In the genomic region with DNA sequence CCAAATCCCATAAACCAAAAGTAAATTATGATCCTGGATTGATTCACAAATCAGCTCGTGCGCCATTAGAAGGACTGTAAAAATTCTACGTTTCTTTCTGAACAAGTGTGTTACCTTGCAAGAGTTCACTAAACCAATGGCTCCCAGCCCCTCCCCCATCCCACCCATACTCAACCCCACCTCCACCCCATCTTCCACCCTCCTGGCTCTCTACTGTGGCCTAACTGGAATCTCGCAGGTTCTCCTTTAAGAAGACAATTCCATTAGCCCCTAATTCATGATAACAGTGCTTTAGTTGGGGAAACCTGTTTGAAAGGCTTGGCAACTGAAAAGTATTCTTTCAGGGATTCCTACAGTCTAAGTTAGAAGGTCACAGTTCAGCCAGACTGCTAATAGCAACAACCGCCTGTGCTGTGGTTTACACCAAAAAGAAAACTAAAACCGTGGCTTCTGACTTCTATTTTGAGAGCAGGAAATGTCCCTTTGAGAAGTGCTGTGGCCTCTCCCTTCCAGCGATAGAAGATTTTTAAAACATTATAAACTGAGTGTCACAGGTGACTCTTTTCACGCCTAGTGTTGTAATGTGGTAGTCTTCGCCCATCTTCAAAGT, we compare ENCODE assay signal across 8 mouse cellular contexts. TPM values are rescaled to one million over a fixed set of nuclear protein-coding genes. Genes with fewer than 3 reads are reported as not detected.
DNase-seq lines count a peak whose midpoint lies in the region; ATAC-seq and TF ChIP-seq lines count a peak whose summit lies in the region.

No protein-coding gene starts in this region.

- no peaks in the 10 kb centered on the region for H3K36me3 ChIP-seq in intestine, postnatal 0 days (ENCODE audit: control insufficient read depth, insufficient read depth)

- TF ChIP-seq CTCF in intestine, postnatal 0 days (IDR thresholded peaks at IDR 0.05; ENCODE audit: low read depth) = no peak
- no peak for TF ChIP-seq CTCF in cerebellum, adult 2 months (IDR thresholded peaks at IDR 0.05; ENCODE audit: borderline replicate concordance, insufficient read depth, low read depth, low read length)

- peak overlapping the region; percentile 94; the same call in 1 of the 2 replicates for H3K4me2 ChIP-seq in intestine, postnatal 0 days (replicated peaks; ENCODE audit: low read depth)

- no peak for ATAC-seq in intestine, postnatal 0 days

- TF ChIP-seq POLR2A in cerebellum, adult 2 months (IDR thresholded peaks at IDR 0.05; ENCODE audit: borderline replicate concordance, insufficient read depth, low read length) = no peak

- H3K9ac ChIP-seq in intestine, postnatal 0 days (ENCODE audit: low read depth, low read length) = no peak overlapping the region

- no peaks in the 10 kb centered on the region for H3K4me1 ChIP-seq in intestine, postnatal 0 days (replicated peaks; ENCODE audit: control insufficient read depth, insufficient read depth, low read length)
- peaks cover 7% of the 10 kb centered on the region; the same call in 1 of the 2 replicates for H3K4me1 ChIP-seq in cerebellum, adult 2 months (ENCODE audit: control insufficient read depth, insufficient read depth, low read length)

- no peaks in the 10 kb centered on the region for H3K27me3 ChIP-seq in intestine, postnatal 0 days (replicated peaks; ENCODE audit: control insufficient read depth, insufficient read depth, low read length)
- H3K27me3 ChIP-seq in cerebellum, adult 2 months (ENCODE audit: control insufficient read depth, insufficient read depth, low read length) = no peaks in the 10 kb centered on the region

- H3K27ac ChIP-seq in intestine, postnatal 0 days (ENCODE audit: low read depth, low read length) = no peak overlapping the region
- H3K27ac ChIP-seq in cerebellum, adult 2 months (ENCODE audit: insufficient read depth, low read length) = no peak overlapping the region

- 41% methylated on average over 9 of the region's 9 CpGs for whole genome bisulfite sequencing in intestine, postnatal 0 days
- 79% methylated on average over 9 of the region's 9 CpGs for WGBS in cerebellum, adult 2 months

- DNase-seq in cerebellum, postnatal 10 days = peak; percentile 43 to 48
- DNase-seq in cerebellum, postnatal 4 days (ENCODE audit: low spot score in 2 of 2) = no peak
- peak; percentile 22 for DNase-seq in thymus, postnatal 25 days
- no peak for DNase-seq in thymus, adult 18-20 months
- DNase-seq in naive thymus-derived CD4-positive, alpha-beta T cell, adult 2 months (ENCODE audit: low read depth) = peak; percentile 77
- DNase-seq in frontal cortex, postnatal 10 days (ENCODE audit: low spot score in 2 of 2) = no peak
- no peak for DNase-seq in cerebellum, adult 2 months

- H3K9me3 ChIP-seq in intestine, postnatal 0 days (ENCODE audit: control insufficient read depth) = no peaks in the 10 kb centered on the region

- no peak overlapping the region for H3K4me3 ChIP-seq in intestine, postnatal 0 days (ENCODE audit: low read depth, low read length)
- H3K4me3 ChIP-seq in cerebellum, adult 2 months (replicated peaks; ENCODE audit: insufficient read depth, low read depth, low read length) = no peak overlapping the region

RNA-seq across cellular contexts. Expression of a gene that starts 1.0 kb away (rescaled TPM):
- polyA plus RNA-seq in intestine, postnatal 0 days (2015; fragmentation: Nextera tagmentation; extraction: Ambion mirVana) = 41.9 and 48.4 TPM in 2 replicates
- polyA plus RNA-seq in cerebellum, adult 2 months (2012; rRNA removed) = 58.2 and 61.5 TPM in 2 replicates

Comparison
In these comparisons a context has a peak if more than half of its experiments do, and no peak if none do; other contexts are left out.
1. DNase-seq: peak in cerebellum, postnatal 10 days (2 of 2), thymus, postnatal 25 days (single experiment) and naive thymus-derived CD4-positive, alpha-beta T cell, adult 2 months (single experiment); none in cerebellum, postnatal 4 days (0 of 2), thymus, adult 18-20 months (0 of 2), frontal cortex, postnatal 10 days (0 of 2) and cerebellum, adult 2 months (0 of 2).